Mouse (Mus musculus) heart, embryonic 14.5 days (tissue): ENCODE results near the gene Sema3g. TPM values are rescaled to one million over a fixed set of nuclear protein-coding genes. Genes with fewer than 3 reads are reported as not detected.

Experiments used
- ATAC-seq: fragments of 200-750 bp; cut with Nextera tagmentation; 2 replicates; pipeline ENCODE4 v1.8.0; 2017; ENCODE audit warnings: low read depth, moderate TSS enrichment; ENCODE audit not compliant: insufficient number of reproducible peaks, insufficient read depth, low FRiP score
- H3K27ac ChIP-seq, 2 experiments: fragments of 200-500 bp in 1 of 2; fragments of 300-500 bp in 1 of 2; sonication (generic) in 1 of 2; replicated peaks in 1 of 2; 2 replicates each; pipeline ENCODE4 v1.5.1; 2012 to 2014; ENCODE audit warnings: low read depth in 2 of 2, low read length in 2 of 2, control low read depth in 1 of 2, mild to moderate bottlenecking in 1 of 2, mixed read lengths in 1 of 2; ENCODE audit not compliant: control insufficient read depth in 1 of 2, insufficient read depth in 1 of 2
- H3K27me3 ChIP-seq: fragments of 300-500 bp; sonication (generic); 2 replicates; pipeline ENCODE4 v1.6.1; 2014; ENCODE audit warnings: mild to moderate bottlenecking, low read length, control low read depth; ENCODE audit not compliant: control insufficient read depth, insufficient read depth
- H3K36me3 ChIP-seq: fragments of 300-500 bp; sonication (generic); 2 replicates; pipeline ENCODE4 v1.6.1; 2014; ENCODE audit warnings: mild to moderate bottlenecking, control low read depth, low read length, mixed read lengths; ENCODE audit not compliant: control insufficient read depth, insufficient read depth
- H3K4me1 ChIP-seq, 2 experiments: fragments of 200-500 bp in 1 of 2; fragments of 300-500 bp in 1 of 2; sonication (generic) in 1 of 2; 2 replicates each; pipeline ENCODE4 v1.6.1; 2012 to 2014; ENCODE audit warnings: low read length in 2 of 2, control low read depth in 1 of 2, mixed read lengths in 1 of 2; ENCODE audit not compliant: control insufficient read depth in 2 of 2, insufficient read depth in 2 of 2
- H3K4me2 ChIP-seq: fragments of 300-500 bp; sonication (generic); 2 replicates; pipeline ENCODE4 v1.6.1; 2014; ENCODE audit warnings: mild to moderate bottlenecking, low read length
- H3K4me3 ChIP-seq, 2 experiments: fragments of 200-500 bp in 1 of 2; fragments of 300-500 bp in 1 of 2; sonication (generic) in 1 of 2; 2 replicates each; pipeline ENCODE4 v1.5.1; 2012 to 2014; ENCODE audit warnings: low read length in 2 of 2, mild to moderate bottlenecking in 2 of 2, control low read depth in 1 of 2, low read depth in 1 of 2, moderate library complexity in 1 of 2; ENCODE audit not compliant: control insufficient read depth in 1 of 2, insufficient read depth in 1 of 2
- H3K9ac ChIP-seq: fragments of 300-500 bp; sonication (generic); 2 replicates; pipeline ENCODE4 v1.6.1; 2014; ENCODE audit warnings: mild to moderate bottlenecking, low read length
- H3K9me3 ChIP-seq: fragments of 300-500 bp; sonication (generic); 2 replicates; pipeline ENCODE4 v1.6.1; 2016; ENCODE audit warnings: low read length, control low read depth; ENCODE audit not compliant: control insufficient read depth
- WGBS: fragments of 180-500 bp; shearing (Covaris S2); extraction: QIAGEN DNeasy Blood & Tissue Kit; methylation state at CpG from one replicate; pipeline ENCODE4 v1.1.7; 2014; 5-methylcytosine and 5-hydroxymethylcytosine counted together
- polyA plus RNA-seq: library from polyadenylated mRNA; unstranded; fragments of >200 nt; fragmentation: Nextera tagmentation; extraction: Ambion mirVana; gene quantifications from 2 replicates; pipeline ENCODE4 v1.2.1, GENCODE M21; 2014

Sema3g gene
- polyA plus RNA-seq, 1 experiment from 2014 or later: 0.23 TPM

GRCm38 (mm10) chr14:31230442-31230841 is 12.8 kb downstream of the Sema3g start:
- H3K4me2 ChIP-seq: no peak overlapping the region
- peak overlapping the region; percentile 3 to 46; a peak in 2 of 4 replicates for H3K27ac ChIP-seq
- H3K9ac ChIP-seq: peak overlapping the region; percentile 26
- H3K27me3 ChIP-seq: no peaks in the 10 kb centered on the region
- H3K36me3 ChIP-seq: no peaks in the 10 kb centered on the region
- H3K9me3 ChIP-seq: no peaks in the 10 kb centered on the region
- ATAC-seq: no peak
- WGBS: 43% methylated on average over 8 of the region's 8 CpGs
- H3K4me3 ChIP-seq: no peak overlapping the region
- H3K4me1 ChIP-seq: peaks cover 48 to 54% of the 10 kb centered on the region in 2 experiments

GRCm38 (mm10) chr14:31232404-31233069 is 14.9 kb downstream of the Sema3g start:
- Histone ChIP-seq H3K4me1 (peaks cover 37 to 42% of the 10 kb centered on the region in 2 experiments), H3K27me3 (no peaks in the 10 kb centered on the region), H3K9me3 (no peaks in the 10 kb centered on the region), H3K27ac (peak overlapping the region; percentile 41 to 55; a peak in 3 of 4 replicates), H3K4me2 (no peak overlapping the region), H3K36me3 (no peaks in the 10 kb centered on the region), H3K4me3 (no peak overlapping the region), H3K9ac (no peak overlapping the region)
- no peak for ATAC-seq
- WGBS: 69% methylated on average over 13 of the region's 13 CpGs

- 0 out of 2 replicates have a peak, but pooled peaks have one; percentile 28 for ATAC-seq
- Histone ChIP-seq H3K9ac (no peak overlapping the region), H3K27ac (peak overlapping the region; percentile 53 to 59; a peak in 3 of 4 replicates)
These were observed 15.7 kb downstream of the Sema3g start for GRCm38 (mm10) chr14:31233070-31233995.

GRCm38 (mm10) chr14:31233996-31234591 is 16.4 kb downstream of the Sema3g start:
- H3K4me1 ChIP-seq: peaks cover 23 to 28% of the 10 kb centered on the region in 2 experiments
- WGBS: 10% methylated on average over 11 of the region's 11 CpGs
- no peaks in the 10 kb centered on the region for H3K36me3 ChIP-seq
- no peaks in the 10 kb centered on the region for H3K27me3 ChIP-seq
- H3K27ac ChIP-seq: peak overlapping the region; percentile 40 to 53; a peak in 2 of 4 replicates
- no peaks in the 10 kb centered on the region for H3K9me3 ChIP-seq
- ATAC-seq: no peak
- H3K4me2 ChIP-seq: no peak overlapping the region
- no peak overlapping the region for H3K9ac ChIP-seq
- no peak overlapping the region for H3K4me3 ChIP-seq

More at GRCm38 (mm10) chr14:31233070-31233995, 15.7 kb downstream of the Sema3g start:
- WGBS: 69% methylated on average over 14 of the region's 14 CpGs
- Histone ChIP-seq H3K27me3 (no peaks in the 10 kb centered on the region), H3K4me1 (peaks cover 31 to 35% of the 10 kb centered on the region in 2 experiments), H3K4me3 (no peak overlapping the region), H3K36me3 (no peaks in the 10 kb centered on the region), H3K4me2 (no peak overlapping the region), H3K9me3 (no peaks in the 10 kb centered on the region)

GRCm38 (mm10) chr14:31237101-31237882 is 19.6 kb downstream of the Sema3g start:
- Histone ChIP-seq H3K27me3 (no peaks in the 10 kb centered on the region), H3K4me1 (peaks cover 8 to 9% of the 10 kb centered on the region in 2 experiments), H3K36me3 (no peaks in the 10 kb centered on the region), H3K9me3 (no peaks in the 10 kb centered on the region), H3K27ac (no peak overlapping the region), H3K4me2 (no peak overlapping the region), H3K4me3 (no peak overlapping the region), H3K9ac (no peak overlapping the region)
- 70% methylated on average over 7 of the region's 7 CpGs for WGBS
- no peak for ATAC-seq

- H3K4me1 ChIP-seq: no peaks in the 10 kb centered on the region
- WGBS: 69% methylated on average over 3 of the region's 3 CpGs
- no peak overlapping the region for H3K4me2 ChIP-seq
- H3K9me3 ChIP-seq: no peaks in the 10 kb centered on the region
- ATAC-seq: no peak
- no peak overlapping the region for H3K9ac ChIP-seq
- H3K4me3 ChIP-seq: no peak overlapping the region
- no peak overlapping the region for H3K27ac ChIP-seq
- H3K27me3 ChIP-seq: no peaks in the 10 kb centered on the region
- H3K36me3 ChIP-seq: no peaks in the 10 kb centered on the region
These were observed 22.9 kb downstream of the Sema3g start for GRCm38 (mm10) chr14:31240528-31240927.

- Histone ChIP-seq H3K4me3 (no peak overlapping the region), H3K4me1 (peaks cover 4 to 16% of the 10 kb centered on the region in 2 experiments), H3K27ac (no peak overlapping the region), H3K9me3 (no peaks in the 10 kb centered on the region), H3K27me3 (no peaks in the 10 kb centered on the region), H3K36me3 (no peaks in the 10 kb centered on the region), H3K9ac (no peak overlapping the region), H3K4me2 (no peak overlapping the region)
- ATAC-seq: no peak
- 70% methylated on average over 1 of the region's 1 CpGs for WGBS
These were observed 27.1 kb downstream of the Sema3g start for GRCm38 (mm10) chr14:31244777-31245176.
